Mouse (Mus musculus) MEL (cell line): Measurements from ENCODE around the gene Psmb11.

ENCODE experiments used
- MXI1 ChIP-seq: IDR thresholded peaks from 2 replicates; pipeline ENCODE4 v1.6.1; 2011; ENCODE audit warnings: mild to moderate bottlenecking, low read depth, low read length, improper control_type of control experiment
- POLR2A ChIP-seq, 2 experiments: IDR thresholded peaks; 2 replicates each; pipeline ENCODE4 v1.6.1; 2011 to 2012; ENCODE audit warnings: low read length in 2 of 2, mild to moderate bottlenecking in 2 of 2, control low read depth in 1 of 2, improper control_type of control experiment in 1 of 2, low read depth in 1 of 2, moderate library complexity in 1 of 2; ENCODE audit not compliant: control insufficient read depth in 1 of 2, insufficient read depth in 1 of 2, poor library complexity in 1 of 2

DNA sequence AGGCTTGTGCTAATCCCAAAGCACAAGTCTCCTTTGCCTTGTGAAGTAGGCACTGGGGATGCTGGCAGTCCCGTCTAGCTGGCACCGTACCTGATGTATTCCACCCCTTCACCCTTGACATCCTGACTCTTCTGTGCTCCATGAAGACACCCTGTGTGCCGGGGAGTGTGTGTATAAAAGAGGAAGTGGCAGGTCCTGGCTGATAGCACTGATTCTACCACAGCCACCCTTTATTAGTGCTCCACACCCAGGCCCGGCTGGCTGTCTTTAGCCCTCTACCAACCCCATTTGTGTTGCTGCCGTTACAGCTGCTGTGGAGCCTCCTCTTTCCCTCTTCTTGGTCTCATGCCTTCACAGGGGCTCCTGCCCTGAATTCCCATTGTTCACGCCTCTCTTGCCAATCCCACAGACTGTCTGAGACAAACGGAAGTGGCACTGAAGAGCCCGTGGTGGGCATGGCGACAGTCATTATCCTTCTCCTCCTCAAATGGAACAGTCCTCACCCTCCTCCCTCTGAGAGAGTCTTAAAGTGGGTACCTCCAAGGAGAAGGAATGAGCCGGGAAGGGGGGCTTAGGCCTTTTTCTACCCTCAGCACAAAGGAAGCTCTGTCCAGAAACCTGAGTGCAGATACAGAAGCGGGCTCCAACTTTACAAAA lies 9.5 kb downstream of the Psmb11 start:
- TF ChIP-seq MXI1 (no peak; the same call in 1 of the 2 replicates), POLR2A (IDR thresholded peaks at IDR 0.05; ENCODE audit: control insufficient read depth in 1 of 2, insufficient read depth in 1 of 2, low read depth in 1 of 2, low read length in 2 of 2, poor library complexity in 1 of 2) (no peak)
